Mouse (Mus musculus) testis, postnatal 14 days (tissue): ENCODE results near the gene Them7.

Experiments used
- DNase-seq: peaks from one replicate; pipeline ENCODE4 v3.0.0; 2021; ENCODE audit warnings: low spot score

Them7 gene

GRCm38 (mm10) chr2:105416660-105417348 is 192.7 kb downstream of the Them7 start:
- DNase-seq, result no peak

DNA sequence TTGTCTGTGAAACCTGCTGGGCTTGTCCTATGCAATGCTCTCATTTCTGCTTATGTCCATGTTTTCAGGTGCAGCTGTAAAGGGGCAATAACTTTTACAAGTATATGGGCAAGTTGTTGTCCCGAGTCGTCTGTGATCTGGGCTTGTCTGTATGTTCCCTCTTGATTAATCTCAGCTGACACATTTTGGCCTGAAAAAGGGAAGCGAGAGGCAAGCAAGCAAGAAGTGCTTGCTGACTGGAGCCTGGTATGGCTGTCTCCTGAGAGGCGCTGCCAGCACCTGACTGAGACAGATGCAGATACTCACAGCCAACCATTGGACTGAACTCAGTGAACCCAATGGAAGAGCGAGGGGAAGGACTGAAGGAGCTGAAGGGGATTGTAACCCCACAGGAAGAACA is 193.5 kb downstream of the Them7 start:
- no peak for DNase-seq

DNA sequence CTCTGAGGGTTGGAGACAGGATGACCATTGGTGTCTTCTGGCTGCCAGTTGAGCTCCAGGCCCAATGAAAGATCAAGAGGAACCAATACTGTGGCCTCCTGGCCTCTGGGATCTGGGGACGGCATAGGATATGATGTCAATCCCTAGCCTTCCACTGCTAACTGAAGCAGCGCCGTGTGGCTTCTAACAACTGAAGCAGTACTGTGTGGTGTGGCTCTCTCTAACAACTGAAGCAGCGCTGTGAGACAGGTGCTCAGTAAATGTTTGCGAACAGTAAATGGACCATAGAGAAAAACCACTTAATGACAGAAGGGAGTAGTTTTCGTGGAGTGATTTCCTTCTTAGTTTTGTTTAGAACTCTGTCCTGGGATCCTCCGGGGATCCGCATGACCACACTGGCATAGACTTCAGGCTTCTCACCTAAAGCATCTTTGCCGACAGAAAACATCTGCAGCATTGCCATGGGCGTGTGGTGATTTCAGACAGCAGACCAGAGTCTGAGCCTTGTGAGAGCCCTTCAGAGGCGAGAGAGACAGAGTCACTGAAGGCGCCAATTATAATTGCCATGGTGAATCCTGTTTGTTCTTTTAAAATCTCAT is 194.6 kb downstream of the Them7 start:
- DNase-seq, result no peak

DNA sequence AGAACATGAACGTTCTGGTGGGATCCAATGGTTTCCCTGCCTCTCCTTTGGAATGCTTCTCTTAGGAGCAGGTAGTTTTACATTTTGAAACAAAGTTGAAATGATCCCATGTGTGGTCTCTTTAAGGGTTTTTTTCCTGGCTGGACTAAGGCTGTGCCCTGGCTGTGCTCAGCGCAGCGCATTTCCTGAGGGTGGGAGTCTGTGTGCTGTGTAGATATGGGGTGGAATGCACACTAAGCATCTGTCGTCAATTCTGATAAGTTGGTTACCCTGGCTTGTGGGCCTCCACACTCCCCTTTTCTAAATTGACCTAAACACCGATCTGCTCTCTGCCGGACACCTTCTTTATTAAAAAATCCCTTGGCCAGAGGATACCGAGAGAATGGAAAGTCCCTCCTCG is 203.3 kb downstream of the Them7 start:
- DNase-seq, result no peak

- DNase-seq, result peak; percentile 26
Measured at GRCm38 (mm10) chr2:105428029-105428428, 203.9 kb downstream of the Them7 start.

DNA sequence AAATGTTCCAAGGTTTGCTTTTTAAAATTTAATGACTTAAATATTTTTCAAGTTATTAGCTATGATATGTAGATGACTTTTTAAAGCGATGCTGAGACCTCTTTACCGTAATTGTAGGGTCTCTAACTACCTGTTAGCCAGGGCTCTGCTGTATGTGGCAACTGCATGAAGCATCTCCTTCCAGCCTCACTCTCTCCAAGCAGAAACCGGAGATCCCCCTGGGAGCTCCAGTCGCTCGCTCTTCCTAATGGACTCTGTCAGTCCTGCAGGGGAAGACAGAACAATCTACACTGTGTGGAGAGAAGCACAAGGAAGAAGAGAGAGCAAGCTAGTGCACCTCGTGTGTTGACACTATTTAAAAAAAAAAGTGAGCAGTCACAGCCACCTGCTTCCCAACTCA is 204.3 kb downstream of the Them7 start:
- no peak for DNase-seq
